In genomic region chr11:119928023-119928681, GRCm38 (mm10) we compare ENCODE assay signal across 8 mouse cellular contexts. TPM values are rescaled to one million over a fixed set of nuclear protein-coding genes. Genes with fewer than 3 reads are reported as not detected.
A peak's percentile ranks its signal among the peaks of the same experiment; 100 is the strongest.
DNase-seq lines count a peak whose midpoint lies in the region; ATAC-seq and TF ChIP-seq lines count a peak whose summit lies in the region.

No protein-coding gene starts in this region.

- WGBS in heart, postnatal 0 days = 39% methylated on average over 16 of the region's 16 CpGs
- WGBS in lung, adult 2 months = 23% methylated on average over 16 of the region's 16 CpGs
- 73% methylated on average over 16 of the region's 16 CpGs for WGBS in hindbrain, embryonic 11.5 days

- no peak for TF ChIP-seq EP300 in heart, postnatal 0 days (IDR thresholded peaks at IDR 0.05; ENCODE audit: low read depth)

- H3K27ac ChIP-seq in gastrocnemius, adult 2 months = peak overlapping the region; percentile 58
- no peak overlapping the region; the same call in 1 of the 2 replicates for H3K27ac ChIP-seq in heart, postnatal 0 days (ENCODE audit: low read depth)
- no peak overlapping the region for H3K27ac ChIP-seq in hindbrain, embryonic 11.5 days (ENCODE audit: low read depth, low read length)

- DNase-seq in gastrocnemius, adult 2 months = peak; percentile 62
- DNase-seq in gastrocnemius, postnatal 4 days (ENCODE audit: low spot score in 2 of 2) = no peak
- peak; percentile 53 for DNase-seq in MN1 (ENCODE audit: low spot score)
- no peak for DNase-seq in heart, postnatal 0 days (ENCODE audit: low spot score)
- DNase-seq in lung, adult 2 months = peak; percentile 35
- peak; percentile 38 to 65 for DNase-seq in spleen, postnatal 10 days (ENCODE audit: low spot score in 2 of 2)
- no peak for DNase-seq in hindbrain, embryonic 11.5 days (ENCODE audit: low spot score)
- DNase-seq in cerebellum, adult 11-12 months = no peak

- no peak for ATAC-seq in heart, postnatal 0 days (ENCODE audit: insufficient read depth, low read depth)
- ATAC-seq in hindbrain, embryonic 11.5 days (ENCODE audit: low FRiP score) = no peak

- no peaks in the 10 kb centered on the region for H3K9me3 ChIP-seq in heart, postnatal 0 days (replicated peaks; ENCODE audit: control insufficient read depth, low read length)
- no peaks in the 10 kb centered on the region for H3K9me3 ChIP-seq in hindbrain, embryonic 11.5 days (ENCODE audit: control insufficient read depth, low read length)

- TF ChIP-seq POLR2A in lung, adult 2 months (IDR thresholded peaks at IDR 0.05; ENCODE audit: borderline replicate concordance, extremely low read depth, low read depth, low read length) = no peak

- H3K36me3 ChIP-seq in heart, postnatal 0 days (replicated peaks; ENCODE audit: control insufficient read depth, insufficient read depth, low read length) = no peaks in the 10 kb centered on the region
- no peaks in the 10 kb centered on the region for H3K36me3 ChIP-seq in hindbrain, embryonic 11.5 days (ENCODE audit: control insufficient read depth, insufficient read depth, low read length)

- intact Hi-C loops in gastrocnemius, adult 2 months (cut with DNase I) = no loop called here

- no peak for TF ChIP-seq CTCF in gastrocnemius, adult 2 months (IDR thresholded peaks at IDR 0.05)
- no peak for TF ChIP-seq CTCF in heart, postnatal 0 days (IDR thresholded peaks at IDR 0.05; ENCODE audit: low read depth)
- TF ChIP-seq CTCF in lung, adult 2 months (IDR thresholded peaks at IDR 0.05; ENCODE audit: insufficient read depth, low read length) = no peak

- H3K4me2 ChIP-seq in heart, postnatal 0 days (ENCODE audit: low read depth, low read length) = peak overlapping the region; percentile 46
- no peak overlapping the region for H3K4me2 ChIP-seq in hindbrain, embryonic 11.5 days (replicated peaks; ENCODE audit: low read depth, low read length)

- peak overlapping the region; percentile 56 for H3K4me3 ChIP-seq in gastrocnemius, adult 2 months
- peak overlapping the region; percentile 28; the same call in 1 of the 2 replicates for H3K4me3 ChIP-seq in heart, postnatal 0 days (ENCODE audit: low read depth, low read length)
- H3K4me3 ChIP-seq in lung, adult 2 months (replicated peaks; ENCODE audit: extremely low read depth, low read depth, low read length) = peak overlapping the region; percentile 56
- H3K4me3 ChIP-seq in hindbrain, embryonic 11.5 days (ENCODE audit: low read depth, low read length) = no peak overlapping the region

- H3K9ac ChIP-seq in heart, postnatal 0 days (replicated peaks; ENCODE audit: low read depth, low read length) = 0 out of 2 replicates have a peak overlapping the region, but pooled peaks have one; percentile 5
- no peak overlapping the region for H3K9ac ChIP-seq in hindbrain, embryonic 11.5 days (ENCODE audit: low read depth, low read length)

- H3K4me1 ChIP-seq in heart, postnatal 0 days (ENCODE audit: control insufficient read depth, insufficient read depth) = no peaks in the 10 kb centered on the region
- no peaks in the 10 kb centered on the region for H3K4me1 ChIP-seq in lung, adult 2 months (ENCODE audit: control insufficient read depth, insufficient read depth, low read length)
- H3K4me1 ChIP-seq in hindbrain, embryonic 11.5 days (replicated peaks; ENCODE audit: control insufficient read depth, insufficient read depth, low read length) = no peaks in the 10 kb centered on the region

- H3K27me3 ChIP-seq in heart, postnatal 0 days (ENCODE audit: control insufficient read depth, insufficient read depth, low read length) = no peaks in the 10 kb centered on the region
- H3K27me3 ChIP-seq in hindbrain, embryonic 11.5 days (ENCODE audit: control insufficient read depth, insufficient read depth, low read length) = no peaks in the 10 kb centered on the region

RNA-seq across cellular contexts. Expression of gene Baiap2, which starts 14.4 kb away (rescaled TPM):
- 1 to 10 TPM; 1.5 to 2.0 TPM for total RNA-seq in gastrocnemius, adult 2 months (2021)
- 1 to 10 TPM; 8.1 to 8.5 TPM for total RNA-seq in gastrocnemius, postnatal 4 days (2021)
- 16.1 and 22.0 TPM in 2 replicates for total RNA-seq in heart, postnatal 0 days (2014; rRNA removed; ENCODE audit: low replicate concordance)
- polyA plus RNA-seq in heart, postnatal 0 days (2015; fragmentation: Nextera tagmentation; extraction: Ambion mirVana) = 7.8 and 8.2 TPM in 2 replicates
- polyA plus RNA-seq in lung, adult 2 months (2012; rRNA removed) = 83.7 and 92.9 TPM in 2 replicates
- 10.1 and 11.5 TPM in 2 replicates for polyA plus RNA-seq in hindbrain, embryonic 11.5 days (2014; fragmentation: Nextera tagmentation; extraction: Ambion mirVana)

RNA-seq across cellular contexts. Expression of gene Chmp6, which starts 14.9 kb away (rescaled TPM):
- 10 to 100 TPM; 29.6 to 31.3 TPM for total RNA-seq in gastrocnemius, adult 2 months (2021)
- 10 to 100 TPM; 37.3 to 37.9 TPM for total RNA-seq in gastrocnemius, postnatal 4 days (2021)
- total RNA-seq in heart, postnatal 0 days (2014; rRNA removed; ENCODE audit: low replicate concordance) = 57.7 and 66.6 TPM in 2 replicates
- 60.1 and 65.2 TPM in 2 replicates for polyA plus RNA-seq in heart, postnatal 0 days (2015; fragmentation: Nextera tagmentation; extraction: Ambion mirVana)
- 50.2 and 51.0 TPM in 2 replicates for polyA plus RNA-seq in lung, adult 2 months (2012; rRNA removed)
- 87.2 and 88.3 TPM in 2 replicates for polyA plus RNA-seq in hindbrain, embryonic 11.5 days (2014; fragmentation: Nextera tagmentation; extraction: Ambion mirVana)

Comparison
In these comparisons a context has a peak if more than half of its experiments do, and no peak if none do; other contexts are left out.
1. DNase-seq: peak in gastrocnemius, adult 2 months (single experiment), MN1 (single experiment), lung, adult 2 months (single experiment) and spleen, postnatal 10 days (2 of 2); none in gastrocnemius, postnatal 4 days (0 of 2), heart, postnatal 0 days (single experiment), hindbrain, embryonic 11.5 days (single experiment) and cerebellum, adult 11-12 months (single experiment).